Mouse (Mus musculus) CH12.LX (cell line): ENCODE measurements around the gene Btbd16. TPM values are rescaled to one million over a fixed set of nuclear protein-coding genes. Genes with fewer than 3 reads are reported as not detected.

Experiments
- DNase-seq: peaks from one replicate; pipeline ENCODE4 v3.0.0-alpha.2; 2013; ENCODE audit errors: extremely low read depth
- H3K27ac ChIP-seq: 2 replicates; pipeline ENCODE4 v1.5.1; 2012; ENCODE audit warnings: low read depth, mild to moderate bottlenecking, control low read depth, moderate library complexity; ENCODE audit not compliant: insufficient read depth
- H3K27me3 ChIP-seq: replicated peaks from 2 replicates; pipeline ENCODE3; 2012; ENCODE audit warnings: inconsistent platforms
- H3K36me3 ChIP-seq, 2 experiments: replicated peaks in 1 of 2; 2 replicates each; pipeline versions ENCODE3 to v1.6.1; 2012; ENCODE audit warnings: inconsistent platforms in 1 of 2, low read length in 1 of 2, mild to moderate bottlenecking in 1 of 2, mixed read lengths in 1 of 2, moderate library complexity in 1 of 2; ENCODE audit not compliant: control insufficient read depth in 1 of 2, insufficient read depth in 1 of 2
- H3K4me1 ChIP-seq, 2 experiments: 2 replicates each; pipeline ENCODE4 v1.6.1; 2012; ENCODE audit warnings: inconsistent platforms in 1 of 2, moderate library complexity in 1 of 2; ENCODE audit not compliant: insufficient read depth in 2 of 2, control insufficient read depth in 1 of 2
- H3K4me2 ChIP-seq: 2 replicates; pipeline ENCODE4 v1.6.1; 2012; ENCODE audit warnings: low read depth, mild to moderate bottlenecking, control low read depth; ENCODE audit not compliant: poor library complexity, insufficient read depth, severe bottlenecking
- H3K4me3 ChIP-seq, 3 experiments: fragments of 150-350 bp in 1 of 3; sonication (generic) in 1 of 3; replicated peaks in 1 of 3; 2 replicates each; pipeline versions ENCODE3 to v1.5.1; 2011 to 2012; ENCODE audit warnings: low read depth in 2 of 3, low read length in 2 of 3, mild to moderate bottlenecking in 2 of 3, moderate library complexity in 2 of 3, control low read depth in 1 of 3, improper control_type of control experiment in 1 of 3, inconsistent platforms in 1 of 3, mixed read lengths in 1 of 3; ENCODE audit not compliant: poor library complexity in 1 of 3
- H3K79me2 ChIP-seq: replicated peaks from 2 replicates; pipeline ENCODE4 v1.6.1; 2012; ENCODE audit warnings: mild to moderate bottlenecking, moderate library complexity; ENCODE audit not compliant: control insufficient read depth, poor library complexity, insufficient read depth, severe bottlenecking; ENCODE audit errors: extremely low read depth
- H3K9ac ChIP-seq: 2 replicates; pipeline ENCODE4 v1.6.1; 2012; ENCODE audit warnings: low read depth, mild to moderate bottlenecking, control low read depth, moderate library complexity; ENCODE audit not compliant: insufficient read depth
- H3K9me3 ChIP-seq: replicated peaks from 2 replicates; pipeline ENCODE3; 2012; ENCODE audit warnings: low read length, inconsistent platforms, mixed read lengths
- CHD1 ChIP-seq: IDR thresholded peaks from 2 replicates; pipeline ENCODE4 v1.6.1; 2012; ENCODE audit warnings: low read depth, low read length, improper control_type of control experiment, inconsistent platforms
- E2F4 ChIP-seq: IDR thresholded peaks from 2 replicates; pipeline ENCODE4 v1.6.1; 2011; ENCODE audit warnings: low read depth, low read length, improper control_type of control experiment; ENCODE audit not compliant: insufficient replicate concordance
- ELF1 ChIP-seq: IDR thresholded peaks from 2 replicates; pipeline ENCODE4 v1.6.1; 2014; ENCODE audit warnings: low read depth, mild to moderate bottlenecking, inconsistent platforms, low read length, improper control_type of control experiment
- EP300 ChIP-seq: IDR thresholded peaks from 2 replicates; pipeline ENCODE4 v1.6.1; 2011; ENCODE audit warnings: low read length, improper control_type of control experiment
- GABPA ChIP-seq: IDR thresholded peaks from 2 replicates; pipeline ENCODE4 v1.6.1; 2012; ENCODE audit warnings: low read depth, low read length, improper control_type of control experiment, inconsistent platforms; ENCODE audit not compliant: insufficient replicate concordance
- HCFC1 ChIP-seq: IDR thresholded peaks from 2 replicates; pipeline ENCODE4 v1.6.1; 2012; ENCODE audit warnings: low read depth, mild to moderate bottlenecking, inconsistent platforms, low read length, improper control_type of control experiment
- IRF4 ChIP-seq: IDR thresholded peaks from 2 replicates; pipeline ENCODE4 v1.6.1; 2014; ENCODE audit warnings: low read depth, mild to moderate bottlenecking, inconsistent platforms, low read length, improper control_type of control experiment
- MAX ChIP-seq: IDR thresholded peaks from 2 replicates; pipeline ENCODE4 v1.6.1; 2011; ENCODE audit warnings: low read length, improper control_type of control experiment
- MXI1 ChIP-seq: IDR thresholded peaks from 2 replicates; pipeline ENCODE4 v1.6.1; 2011; ENCODE audit warnings: mild to moderate bottlenecking, low read depth, low read length, improper control_type of control experiment
- NRF1 ChIP-seq: IDR thresholded peaks from 2 replicates; pipeline ENCODE4 v1.6.1; 2014; ENCODE audit warnings: low read depth, mild to moderate bottlenecking, inconsistent platforms, low read length, improper control_type of control experiment, moderate library complexity
- PAX5 ChIP-seq: IDR thresholded peaks from 2 replicates; pipeline ENCODE4 v1.6.1; 2012; ENCODE audit warnings: low read length, inconsistent platforms, mixed read lengths
- RAD21 ChIP-seq: IDR thresholded peaks from 2 replicates; pipeline ENCODE4 v1.6.1; 2011; ENCODE audit warnings: low read depth, mild to moderate bottlenecking, low read length, improper control_type of control experiment, moderate library complexity
- RCOR1 ChIP-seq: conservative IDR thresholded peaks from 2 replicates; pipeline ENCODE4 v1.6.1; 2012; ENCODE audit warnings: low read depth, mild to moderate bottlenecking, inconsistent platforms, low read length, improper control_type of control experiment
- TCF12 ChIP-seq: IDR thresholded peaks from 2 replicates; pipeline ENCODE4 v1.6.1; 2014; ENCODE audit warnings: low read depth, mild to moderate bottlenecking, inconsistent platforms, low read length, improper control_type of control experiment
- USF2 ChIP-seq: conservative IDR thresholded peaks from 2 replicates; pipeline ENCODE4 v1.6.1; 2011; ENCODE audit warnings: low read depth, low read length, improper control_type of control experiment
- ZKSCAN1 ChIP-seq: IDR thresholded peaks from 2 replicates; pipeline ENCODE4 v1.6.1; 2012; ENCODE audit warnings: low read depth, inconsistent platforms, low read length, improper control_type of control experiment, borderline replicate concordance
- ZMIZ1 ChIP-seq: IDR thresholded peaks from 2 replicates; pipeline ENCODE4 v1.6.1; 2012; ENCODE audit warnings: low read depth, mild to moderate bottlenecking, inconsistent platforms, low read length, improper control_type of control experiment
- dilution Hi-C: fragments of 300-500 bp; cut with MboI; formaldehyde crosslinking; loops from 2 replicates; pipeline ENCODE4 v1.14.3; 2020; ENCODE audit warnings: low sequenced_read_pairs; ENCODE audit not compliant: extremely low pct_unique_long_range_greater_than_20kb, extremely low pct_ligation_motif_present
- in situ Hi-C: fragments of 300-500 bp; cut with MboI; formaldehyde crosslinking; loops from 3 replicates; pipeline ENCODE4 v1.14.3; 2019; ENCODE audit warnings: low sequenced_read_pairs, low pct_ligation_motif_present, low pct_unique_long_range_greater_than_20kb, mixed read lengths
- polyA plus RNA-seq: library from polyadenylated mRNA; unstranded; fragments of >175 nt; gene quantifications from 2 replicates; pipeline ENCODE4 v1.2.1, GENCODE M21; 2012; ENCODE audit warnings: low read depth; ENCODE audit not compliant: insufficient read length
- total RNA-seq, 2 experiments: library from RNA; depleted of rRNA; stranded (reverse); fragments of 300-350 nt in 1 of 2; fragments of >200 nt in 1 of 2; gene quantifications; 2 replicates each; pipeline ENCODE4 v1.2.3; 2012 to 2014

The Btbd16 gene
- total and polyA plus RNA-seq, 3 experiments: not detected

DNA sequence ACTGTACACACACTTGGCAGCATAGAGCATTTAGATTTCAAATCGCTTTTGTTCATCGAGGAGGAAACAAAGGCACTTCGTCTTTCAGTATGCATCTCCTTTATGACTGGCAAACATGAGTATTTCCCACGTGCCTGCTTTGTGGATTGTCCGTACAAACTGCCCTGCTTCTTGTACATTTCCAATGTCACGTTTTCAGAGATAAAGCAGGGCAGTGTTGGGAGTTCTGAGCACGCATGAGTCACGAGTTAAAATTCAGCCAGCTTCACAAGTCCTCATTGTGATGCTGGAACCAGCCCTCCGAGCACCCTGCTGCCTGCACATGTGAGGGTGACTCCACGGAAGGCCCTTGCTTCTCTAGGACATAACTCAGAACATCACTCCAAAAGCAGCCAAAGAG lies 45.8 kb downstream of the Btbd16 start:
- Histone ChIP-seq H3K9ac (no peak overlapping the region), H3K9me3 (no peaks in the 10 kb centered on the region), H3K4me2 (no peak overlapping the region), H3K79me2 (no peaks in the 10 kb centered on the region), H3K27ac (no peak overlapping the region), H3K4me3 (no peak overlapping the region), H3K4me1 (peaks cover 6 to 28% of the 10 kb centered on the region in 2 experiments), H3K36me3 (no peaks in the 10 kb centered on the region), H3K27me3 (peaks cover 85% of the 10 kb centered on the region)
- in situ Hi-C loops: no loop called here
- DNase-seq: no peak
- dilution Hi-C loops: no loop called here
- no peak for TF ChIP-seq E2F4
- TF ChIP-seq ELF1: no peak
- TF ChIP-seq ZKSCAN1: no peak
- no peak for TF ChIP-seq USF2
- TF ChIP-seq GABPA: no peak

GRCm38 (mm10) chr7:130823992-130824391 lies 50.1 kb downstream of the Btbd16 start:
- Histone ChIP-seq H3K9ac (no peak overlapping the region), H3K4me2 (no peak overlapping the region), H3K4me3 (no peak overlapping the region), H3K4me1 (peaks cover 8 to 39% of the 10 kb centered on the region in 2 experiments), H3K9me3 (peaks cover 8% of the 10 kb centered on the region), H3K79me2 (no peaks in the 10 kb centered on the region), H3K27me3 (peaks cover 77% of the 10 kb centered on the region), H3K27ac (no peak overlapping the region), H3K36me3 (no peaks in the 10 kb centered on the region)
- TF ChIP-seq IRF4 (no peak), MXI1 (no peak), EP300 (no peak), RCOR1 (no peak), MAX (no peak), ZMIZ1 (no peak), PAX5 (no peak), HCFC1 (no peak), TCF12 (no peak), RAD21 (no peak), NRF1 (no peak), CHD1 (no peak)
- in situ Hi-C loops (no loop called here), dilution Hi-C loops (no loop called here)
- no peak for DNase-seq
